Mouse (Mus musculus) intestine, embryonic 15.5 days (tissue): ENCODE measurements around the gene Ggnbp2. TPM values are rescaled to one million over a fixed set of nuclear protein-coding genes. Genes with fewer than 3 reads are reported as not detected.

Experiments used
- ATAC-seq: fragments of 200-750 bp; cut with Nextera tagmentation; 2 replicates; pipeline ENCODE4 v1.8.0; 2017; ENCODE audit warnings: moderate TSS enrichment, moderate library complexity
- H3K27ac ChIP-seq: fragments of 300-500 bp; sonication (generic); 2 replicates; pipeline ENCODE4 v1.5.1; 2015; ENCODE audit warnings: mild to moderate bottlenecking, inconsistent platforms
- H3K27me3 ChIP-seq: fragments of 300-500 bp; sonication (generic); replicated peaks from 2 replicates; pipeline ENCODE4 v1.6.1; 2015; ENCODE audit warnings: inconsistent platforms
- H3K36me3 ChIP-seq: fragments of 300-500 bp; sonication (generic); 2 replicates; pipeline ENCODE4 v1.6.1; 2015; ENCODE audit warnings: inconsistent platforms
- H3K4me1 ChIP-seq: fragments of 300-500 bp; sonication (generic); replicated peaks from 2 replicates; pipeline ENCODE4 v1.6.1; 2015; ENCODE audit warnings: inconsistent platforms
- H3K4me2 ChIP-seq: fragments of 300-500 bp; sonication (generic); replicated peaks from 2 replicates; pipeline ENCODE4 v1.6.1; 2015; ENCODE audit warnings: mild to moderate bottlenecking, inconsistent platforms
- H3K4me3 ChIP-seq: fragments of 300-500 bp; sonication (generic); replicated peaks from 2 replicates; pipeline ENCODE4 v1.5.1; 2015; ENCODE audit warnings: inconsistent platforms
- H3K9ac ChIP-seq: fragments of 300-500 bp; sonication (generic); 2 replicates; pipeline ENCODE4 v1.6.1; 2015; ENCODE audit warnings: inconsistent platforms
- H3K9me3 ChIP-seq: fragments of 300-500 bp; sonication (generic); 2 replicates; pipeline ENCODE4 v1.6.1; 2016; ENCODE audit warnings: inconsistent platforms
- WGBS: fragments of 180-500 bp; shearing (Covaris S2); methylation state at CpG from one replicate; pipeline ENCODE4 v1.1.7; 2015; 5-methylcytosine and 5-hydroxymethylcytosine counted together
- polyA plus RNA-seq: library from polyadenylated mRNA; unstranded; fragments of >200 nt; fragmentation: Nextera tagmentation; extraction: Ambion mirVana; gene quantifications from 2 replicates; pipeline ENCODE4 v1.2.1, GENCODE M21; 2015

Gene Ggnbp2
- polyA plus RNA-seq, 1 experiment from 2014 or later, result 83.1 TPM

GRCm38 (mm10) chr11:84891705-84892104 is 21.1 kb upstream of the Ggnbp2 start:
- H3K4me3 ChIP-seq, result no peak overlapping the region
- no peak overlapping the region for H3K27ac ChIP-seq
- H3K4me1 ChIP-seq, result no peaks in the 10 kb centered on the region
- no peak overlapping the region for H3K4me2 ChIP-seq
- no peaks in the 10 kb centered on the region for H3K27me3 ChIP-seq
- H3K36me3 ChIP-seq, result peaks cover 22% of the 10 kb centered on the region
- no peak overlapping the region for H3K9ac ChIP-seq
- H3K9me3 ChIP-seq, result no peaks in the 10 kb centered on the region
- ATAC-seq, result no peak
- WGBS, result 93% methylated on average over 7 of the region's 7 CpGs

DNA sequence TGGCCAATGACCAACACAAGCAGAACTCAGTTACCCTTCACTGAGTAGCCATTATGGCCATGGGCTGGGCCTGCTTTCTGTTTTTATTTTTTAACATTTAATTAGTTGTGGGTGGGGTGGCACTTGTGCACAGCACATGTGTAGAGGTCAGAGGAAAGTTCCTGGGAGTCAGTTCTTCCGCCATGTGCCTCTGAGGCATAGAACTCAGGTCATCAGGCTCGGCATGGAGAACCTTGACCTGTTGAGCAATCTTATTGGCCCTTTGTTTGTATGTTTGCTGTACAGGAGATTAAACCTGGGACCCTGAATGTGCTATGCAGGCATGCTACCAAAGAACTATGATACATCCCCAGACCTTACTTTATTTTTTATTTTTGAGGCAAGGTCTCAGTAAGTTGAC is 18.9 kb upstream of the Ggnbp2 start:
- no peak overlapping the region for H3K27ac ChIP-seq
- no peak for ATAC-seq
- 0 out of 2 replicates have a peak, but pooled peaks cover 3% of the 10 kb centered on the region for H3K4me1 ChIP-seq
- no peak overlapping the region for H3K9ac ChIP-seq
- no peak overlapping the region for H3K4me2 ChIP-seq
- no peaks in the 10 kb centered on the region for H3K9me3 ChIP-seq
- no peaks in the 10 kb centered on the region for H3K27me3 ChIP-seq
- 86% methylated on average over 2 of the region's 2 CpGs for WGBS
- no peak overlapping the region for H3K4me3 ChIP-seq
- H3K36me3 ChIP-seq, result peaks cover 19% of the 10 kb centered on the region; the same call in 1 of the 2 replicates

DNA sequence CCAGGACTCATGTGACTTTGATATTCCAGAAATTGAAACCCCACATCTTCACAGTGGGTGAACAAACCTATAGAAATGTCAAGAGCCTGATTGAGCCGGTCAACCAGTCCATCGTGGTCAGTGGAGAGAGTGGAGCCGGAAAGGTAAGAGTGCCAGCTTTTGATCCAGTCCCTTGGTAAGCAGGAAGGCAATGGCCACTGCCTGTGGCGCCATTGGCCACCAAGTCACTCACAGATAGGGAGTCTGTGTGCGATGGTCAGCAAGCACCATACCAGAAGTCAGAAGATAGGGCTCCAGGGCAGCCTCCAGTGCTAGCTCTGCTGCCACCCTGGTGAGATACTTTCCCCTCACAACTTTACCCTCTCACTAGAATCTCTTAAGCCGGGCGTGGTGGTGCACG is 17.4 kb upstream of the Ggnbp2 start:
- Histone ChIP-seq H3K4me2 (no peak overlapping the region), H3K9ac (no peak overlapping the region), H3K27me3 (no peaks in the 10 kb centered on the region), H3K4me3 (no peak overlapping the region), H3K36me3 (peaks cover 23% of the 10 kb centered on the region; the same call in 1 of the 2 replicates), H3K9me3 (no peaks in the 10 kb centered on the region), H3K27ac (no peak overlapping the region), H3K4me1 (0 out of 2 replicates have a peak, but pooled peaks cover 3% of the 10 kb centered on the region)
- no peak for ATAC-seq
- WGBS, result 98% methylated on average over 8 of the region's 8 CpGs

- no peak overlapping the region; the same call in 1 of the 2 replicates for H3K4me2 ChIP-seq
- 79% methylated on average over 11 of the region's 11 CpGs for WGBS
- H3K9me3 ChIP-seq, result no peaks in the 10 kb centered on the region
- H3K36me3 ChIP-seq, result peaks cover 19% of the 10 kb centered on the region; the same call in 1 of the 2 replicates
- H3K27me3 ChIP-seq, result no peaks in the 10 kb centered on the region
- peak; percentile 93 for ATAC-seq
- H3K4me1 ChIP-seq, result 0 out of 2 replicates have a peak, but pooled peaks cover 3% of the 10 kb centered on the region
- peak overlapping the region; percentile 74 for H3K27ac ChIP-seq
- no peak overlapping the region for H3K4me3 ChIP-seq
- H3K9ac ChIP-seq, result no peak overlapping the region
These were observed 16.3 kb upstream of the Ggnbp2 start for GRCm38 (mm10) chr11:84886767-84887511.

- Histone ChIP-seq H3K4me3 (no peak overlapping the region), H3K36me3 (peaks cover 16% of the 10 kb centered on the region; the same call in 1 of the 2 replicates), H3K4me1 (0 out of 2 replicates have a peak, but pooled peaks cover 3% of the 10 kb centered on the region), H3K9ac (no peak overlapping the region), H3K4me2 (no peak overlapping the region), H3K27me3 (no peaks in the 10 kb centered on the region), H3K27ac (peak overlapping the region; percentile 74; the same call in 1 of the 2 replicates), H3K9me3 (no peaks in the 10 kb centered on the region)
- WGBS, result 83% methylated on average over 5 of the region's 5 CpGs
- ATAC-seq, result peak; percentile 26; the same call in 1 of the 2 replicates
These were observed 15.6 kb upstream of the Ggnbp2 start for GRCm38 (mm10) chr11:84886236-84886635.

GRCm38 (mm10) chr11:84885238-84885637 is 14.6 kb upstream of the Ggnbp2 start:
- 86% methylated on average over 4 of the region's 4 CpGs for WGBS
- ATAC-seq, result no peak

GRCm38 (mm10) chr11:84882346-84882745 is 11.7 kb upstream of the Ggnbp2 start:
- no peaks in the 10 kb centered on the region for H3K27me3 ChIP-seq
- 89% methylated on average over 7 of the region's 7 CpGs for WGBS
- H3K9ac ChIP-seq, result no peak overlapping the region
- H3K4me2 ChIP-seq, result no peak overlapping the region
- no peaks in the 10 kb centered on the region for H3K9me3 ChIP-seq
- H3K36me3 ChIP-seq, result 0 out of 2 replicates have a peak, but pooled peaks cover 7% of the 10 kb centered on the region
- H3K27ac ChIP-seq, result no peak overlapping the region
- H3K4me3 ChIP-seq, result no peak overlapping the region
- ATAC-seq, result no peak
- H3K4me1 ChIP-seq, result peaks cover 8% of the 10 kb centered on the region; the same call in 1 of the 2 replicates

More at GRCm38 (mm10) chr11:84885238-84885637, 14.6 kb upstream of the Ggnbp2 start:
- H3K4me3 ChIP-seq, result no peak overlapping the region
- no peak overlapping the region for H3K4me2 ChIP-seq
- peaks cover 16% of the 10 kb centered on the region; the same call in 1 of the 2 replicates for H3K36me3 ChIP-seq
- no peak overlapping the region for H3K9ac ChIP-seq
- no peaks in the 10 kb centered on the region for H3K9me3 ChIP-seq
- no peaks in the 10 kb centered on the region for H3K27me3 ChIP-seq
- no peak overlapping the region for H3K27ac ChIP-seq
- H3K4me1 ChIP-seq, result 0 out of 2 replicates have a peak, but pooled peaks cover 3% of the 10 kb centered on the region

DNA sequence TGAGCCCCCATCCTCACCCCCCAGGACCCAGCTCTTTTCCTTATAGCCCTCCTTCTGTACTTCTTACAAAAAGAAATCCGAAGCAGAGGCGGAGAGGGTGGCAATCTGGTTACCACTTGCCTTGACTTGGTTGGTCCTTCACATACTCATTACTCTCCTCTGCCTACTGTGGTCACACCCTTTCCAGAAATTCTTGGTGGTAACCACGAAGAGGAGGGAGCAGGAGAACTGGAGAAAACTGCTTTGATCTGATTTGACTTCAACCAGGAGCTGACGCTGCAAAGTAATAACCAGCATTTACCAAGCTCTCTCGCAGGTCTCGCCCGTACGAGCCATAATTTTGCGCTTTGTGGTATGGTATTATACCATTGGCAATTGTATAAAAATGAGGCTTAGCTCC is 10.4 kb upstream of the Ggnbp2 start:
- Histone ChIP-seq H3K4me2 (peak overlapping the region; percentile 85), H3K9me3 (no peaks in the 10 kb centered on the region), H3K9ac (peak overlapping the region; percentile 68), H3K36me3 (0 out of 2 replicates have a peak, but pooled peaks cover 3% of the 10 kb centered on the region), H3K27me3 (no peaks in the 10 kb centered on the region), H3K4me1 (peaks cover 5% of the 10 kb centered on the region; the same call in 1 of the 2 replicates), H3K4me3 (peak overlapping the region; percentile 74), H3K27ac (peak overlapping the region; percentile 91)
- WGBS, result 40% methylated on average over 9 of the region's 9 CpGs
- peak; percentile 9 for ATAC-seq

GRCm38 (mm10) chr11:84880465-84880961 is 9.9 kb upstream of the Ggnbp2 start:
- Histone ChIP-seq H3K27me3 (no peaks in the 10 kb centered on the region), H3K4me2 (peak overlapping the region; percentile 85), H3K27ac (peak overlapping the region; percentile 91), H3K9ac (peak overlapping the region; percentile 68), H3K4me3 (peak overlapping the region; percentile 74), H3K9me3 (no peaks in the 10 kb centered on the region), H3K4me1 (peaks cover 5% of the 10 kb centered on the region; the same call in 1 of the 2 replicates), H3K36me3 (0 out of 2 replicates have a peak, but pooled peaks cover 3% of the 10 kb centered on the region)
- ATAC-seq, result peak; percentile 78
- under 1% methylated on average over 24 of the region's 24 CpGs for WGBS

DNA sequence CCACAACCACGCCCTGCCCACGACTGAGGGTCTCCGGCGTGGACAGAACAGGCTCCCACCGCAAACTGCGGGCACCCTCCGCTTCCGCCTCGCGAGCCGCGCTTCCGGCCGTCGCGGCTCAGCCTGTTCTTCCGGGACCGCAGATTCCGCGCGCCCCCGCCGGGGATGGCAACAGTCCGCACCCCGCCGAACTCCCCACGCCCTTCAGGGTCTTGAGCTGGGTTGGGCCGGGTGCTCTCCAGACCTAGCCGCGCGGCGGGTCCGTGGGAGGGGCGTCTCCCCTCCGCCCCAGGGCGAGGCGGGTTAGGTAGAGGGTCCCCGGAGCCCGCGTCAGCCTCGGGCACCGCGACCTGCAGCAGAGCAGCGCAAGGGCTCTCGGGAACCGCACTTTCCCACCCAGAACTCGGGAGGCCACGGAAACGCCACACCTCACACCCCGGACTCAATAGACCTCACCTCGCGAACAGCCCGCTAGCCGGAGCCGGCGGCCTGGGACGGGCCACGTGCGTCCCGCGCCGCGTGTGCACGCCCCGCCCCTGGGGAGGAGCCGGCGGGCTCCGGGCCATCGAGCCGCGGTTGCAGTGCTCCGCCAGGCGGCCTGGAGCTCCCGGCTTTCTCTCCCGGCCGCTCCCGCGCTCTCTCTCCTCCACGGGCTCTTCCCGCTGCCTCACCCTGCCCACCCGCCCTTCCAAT is 9.3 kb upstream of the Ggnbp2 start, which contains the start of the genes Myo19 and Pigw:
Gene Myo19 (plus strand): TSS at position 377 of the 693 bp plus-strand sequence.
Gene Pigw (minus strand): TSS at position 514 of the 693 bp plus-strand sequence.
- H3K4me3 ChIP-seq, result peak within 1 kb of the TSS; percentile 74
- peak within 1 kb of the TSS; percentile 68 for H3K9ac ChIP-seq
- WGBS, result under 1% methylated on average over 80 of the region's 81 CpGs
- peak; percentile 98 for ATAC-seq
- H3K4me2 ChIP-seq, result peak within 1 kb of the TSS; percentile 85
- H3K27me3 ChIP-seq, result no peaks in the 10 kb centered on the region
- H3K4me1 ChIP-seq, result peaks cover 5% of the 10 kb centered on the region; the same call in 1 of the 2 replicates
- 0 out of 2 replicates have a peak, but pooled peaks cover 3% of the 10 kb centered on the region for H3K36me3 ChIP-seq
- peak within 1 kb of the TSS; percentile 91 for H3K27ac ChIP-seq
- no peaks in the 10 kb centered on the region for H3K9me3 ChIP-seq

GRCm38 (mm10) chr11:84879007-84879771 is 8.6 kb upstream of the Ggnbp2 start:
- H3K4me1 ChIP-seq, result peaks cover 5% of the 10 kb centered on the region; the same call in 1 of the 2 replicates
- H3K4me2 ChIP-seq, result peak overlapping the region; percentile 85
- 13% methylated on average over 7 of the region's 7 CpGs for WGBS
- H3K36me3 ChIP-seq, result 0 out of 2 replicates have a peak, but pooled peaks cover 3% of the 10 kb centered on the region
- no peaks in the 10 kb centered on the region for H3K27me3 ChIP-seq
- H3K27ac ChIP-seq, result peak overlapping the region; percentile 91
- peak overlapping the region; percentile 74 for H3K4me3 ChIP-seq
- no peak for ATAC-seq
- peak overlapping the region; percentile 68 for H3K9ac ChIP-seq
- H3K9me3 ChIP-seq, result no peaks in the 10 kb centered on the region
